Mouse (Mus musculus) forebrain, embryonic 11.5 days (tissue): ENCODE results near the gene Atxn1. TPM values are rescaled to one million over a fixed set of nuclear protein-coding genes. Genes with fewer than 3 reads are reported as not detected.

Experiments
- ATAC-seq: fragments of 200-750 bp; cut with Nextera tagmentation; replicated peaks from 2 replicates; pipeline ENCODE4 v1.8.0; 2017; ENCODE audit warnings: moderate TSS enrichment; ENCODE audit not compliant: low FRiP score
- DNase-seq: peaks from one replicate; pipeline ENCODE4 v3.0.0-alpha.2; 2017; ENCODE audit warnings: low spot score
- H3K27ac ChIP-seq: fragments of 300-500 bp; sonication (generic); 2 replicates; pipeline ENCODE4 v1.5.1; 2014; ENCODE audit warnings: low read depth, low read length
- H3K27me3 ChIP-seq: fragments of 300-500 bp; sonication (generic); 2 replicates; pipeline ENCODE4 v1.6.1; 2014; ENCODE audit warnings: mild to moderate bottlenecking, low read length, mixed read lengths; ENCODE audit not compliant: control insufficient read depth, insufficient read depth
- H3K36me3 ChIP-seq: fragments of 300-500 bp; sonication (generic); 2 replicates; pipeline ENCODE4 v1.6.1; 2014; ENCODE audit warnings: mild to moderate bottlenecking, low read length, moderate library complexity, mixed read lengths; ENCODE audit not compliant: control insufficient read depth, insufficient read depth
- H3K4me1 ChIP-seq: fragments of 300-500 bp; sonication (generic); replicated peaks from 2 replicates; pipeline ENCODE4 v1.6.1; 2014; ENCODE audit warnings: low read length, mixed read lengths; ENCODE audit not compliant: control insufficient read depth, insufficient read depth
- H3K4me2 ChIP-seq: fragments of 300-500 bp; sonication (generic); 2 replicates; pipeline ENCODE4 v1.6.1; 2014; ENCODE audit warnings: low read depth, mild to moderate bottlenecking, low read length, moderate library complexity, mixed read lengths; ENCODE audit not compliant: severe bottlenecking
- H3K4me3 ChIP-seq: fragments of 300-500 bp; sonication (generic); 2 replicates; pipeline ENCODE4 v1.5.1; 2014; ENCODE audit warnings: low read depth, low read length
- H3K9ac ChIP-seq: fragments of 300-500 bp; sonication (generic); 2 replicates; pipeline ENCODE4 v1.6.1; 2014; ENCODE audit warnings: low read length
- H3K9me3 ChIP-seq: fragments of 300-500 bp; sonication (generic); 2 replicates; pipeline ENCODE4 v1.6.1; 2016; ENCODE audit warnings: low read length, mixed read lengths; ENCODE audit not compliant: control insufficient read depth
- WGBS: fragments of 180-500 bp; shearing (Covaris S2); extraction: QIAGEN DNeasy Blood & Tissue Kit; methylation state at CpG from one replicate; pipeline ENCODE4 v1.1.7; 2014; 5-methylcytosine and 5-hydroxymethylcytosine counted together
- polyA plus RNA-seq: library from polyadenylated mRNA; unstranded; fragments of >200 nt; fragmentation: Nextera tagmentation; extraction: Ambion mirVana; gene quantifications from 2 replicates; pipeline ENCODE4 v1.2.1, GENCODE M21; 2014

The Atxn1 gene
- polyA plus RNA-seq, 1 experiment from 2014 or later = 3.3 TPM

DNA sequence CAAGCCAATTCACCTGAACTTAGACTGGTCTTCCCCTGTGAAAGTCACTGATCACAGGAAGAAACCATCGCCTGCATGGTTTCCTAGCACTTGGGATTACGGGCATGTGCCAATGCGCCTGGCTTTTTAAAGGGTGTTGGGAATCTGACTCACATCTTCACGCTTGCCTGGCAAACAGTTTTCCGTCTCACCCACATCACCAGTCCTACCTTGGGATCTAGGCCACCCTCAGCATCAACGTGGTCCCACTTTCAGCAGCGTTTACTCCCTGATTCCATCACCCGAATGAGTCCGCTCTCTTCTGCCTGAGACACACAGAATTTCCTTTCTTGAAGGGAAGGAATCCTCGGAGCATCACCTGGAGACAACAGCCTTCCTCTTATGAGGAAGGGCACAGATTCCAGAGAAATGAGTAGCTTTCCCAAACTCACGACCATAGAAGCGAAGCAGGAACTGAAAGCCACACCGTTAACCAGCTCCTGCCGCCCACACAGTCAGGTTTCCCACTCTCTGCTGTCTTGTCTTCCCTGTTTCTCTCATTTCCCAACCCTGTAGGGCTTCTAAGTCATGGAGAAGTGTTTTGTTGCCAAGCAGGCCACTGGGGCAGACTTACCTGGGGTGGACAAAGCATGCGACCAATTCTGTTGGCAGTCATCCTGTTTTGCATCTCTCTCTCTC is 128.3 kb downstream of the Atxn1 start:
- no peak overlapping the region for H3K4me3 ChIP-seq
- ATAC-seq = no peak
- no peaks in the 10 kb centered on the region for H3K36me3 ChIP-seq
- DNase-seq = no peak
- no peak overlapping the region for H3K9ac ChIP-seq
- no peaks in the 10 kb centered on the region for H3K27me3 ChIP-seq
- no peaks in the 10 kb centered on the region for H3K4me1 ChIP-seq
- H3K27ac ChIP-seq = no peak overlapping the region
- no peaks in the 10 kb centered on the region for H3K9me3 ChIP-seq
- no peak overlapping the region for H3K4me2 ChIP-seq
- 92% methylated on average over 15 of the region's 15 CpGs for WGBS

GRCm38 (mm10) chr13:45834300-45834699 is 130.5 kb downstream of the Atxn1 start:
- ATAC-seq = no peak

GRCm38 (mm10) chr13:45832695-45833350 is 132.0 kb downstream of the Atxn1 start:
- H3K4me2 ChIP-seq = no peak overlapping the region
- no peak overlapping the region for H3K4me3 ChIP-seq
- H3K36me3 ChIP-seq = no peaks in the 10 kb centered on the region
- WGBS = 88% methylated on average over 11 of the region's 11 CpGs
- H3K27ac ChIP-seq = no peak overlapping the region
- no peak overlapping the region for H3K9ac ChIP-seq
- no peaks in the 10 kb centered on the region for H3K4me1 ChIP-seq
- ATAC-seq = no peak
- no peak for DNase-seq
- H3K27me3 ChIP-seq = no peaks in the 10 kb centered on the region
- no peaks in the 10 kb centered on the region for H3K9me3 ChIP-seq

More at GRCm38 (mm10) chr13:45834300-45834699, 130.5 kb downstream of the Atxn1 start:
- no peak overlapping the region for H3K4me2 ChIP-seq
- WGBS = 84% methylated on average over 2 of the region's 2 CpGs
- no peak overlapping the region for H3K4me3 ChIP-seq
- no peaks in the 10 kb centered on the region for H3K27me3 ChIP-seq
- no peaks in the 10 kb centered on the region for H3K9me3 ChIP-seq
- DNase-seq = no peak
- H3K36me3 ChIP-seq = no peaks in the 10 kb centered on the region
- H3K4me1 ChIP-seq = no peaks in the 10 kb centered on the region
- H3K9ac ChIP-seq = no peak overlapping the region
- no peak overlapping the region for H3K27ac ChIP-seq

DNA sequence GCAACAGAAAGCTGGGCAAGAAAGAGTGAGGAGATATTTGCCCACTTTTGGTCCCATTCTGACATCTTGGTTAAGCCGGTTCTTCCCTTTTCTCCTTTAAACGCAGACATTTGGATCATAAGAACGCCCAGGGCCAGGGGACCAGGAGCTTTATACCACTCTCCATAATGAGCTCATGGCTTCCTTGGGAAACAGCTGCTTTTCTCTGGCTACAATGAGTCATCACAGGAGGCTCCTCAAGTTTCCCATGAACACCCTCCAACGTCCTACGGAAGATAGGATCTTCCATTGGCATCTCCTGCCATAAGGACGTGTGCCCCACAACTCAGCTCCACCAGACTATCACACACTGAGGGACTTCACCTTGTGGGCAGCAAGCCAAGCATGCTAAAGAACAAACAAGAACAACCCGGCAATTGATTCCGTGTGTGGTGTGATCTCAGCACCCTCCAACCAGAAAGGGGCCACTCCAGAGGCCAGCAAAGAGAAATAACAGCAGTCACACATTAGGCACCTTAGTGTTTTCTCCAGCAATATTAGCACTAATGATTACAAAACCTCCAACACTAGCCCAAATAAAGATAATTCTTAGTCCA is 135.4 kb downstream of the Atxn1 start:
- WGBS = 93% methylated on average over 8 of the region's 8 CpGs
- no peaks in the 10 kb centered on the region for H3K36me3 ChIP-seq
- no peaks in the 10 kb centered on the region for H3K4me1 ChIP-seq
- no peak overlapping the region for H3K4me3 ChIP-seq
- no peak overlapping the region for H3K27ac ChIP-seq
- ATAC-seq = no peak
- H3K9ac ChIP-seq = no peak overlapping the region
- H3K4me2 ChIP-seq = no peak overlapping the region
- H3K27me3 ChIP-seq = no peaks in the 10 kb centered on the region
- DNase-seq = no peak
- H3K9me3 ChIP-seq = no peaks in the 10 kb centered on the region

GRCm38 (mm10) chr13:45828035-45828434 is 136.8 kb downstream of the Atxn1 start:
- H3K4me1 ChIP-seq = no peaks in the 10 kb centered on the region
- H3K4me2 ChIP-seq = no peak overlapping the region
- H3K9me3 ChIP-seq = no peaks in the 10 kb centered on the region
- H3K36me3 ChIP-seq = no peaks in the 10 kb centered on the region
- 90% methylated on average over 7 of the region's 7 CpGs for WGBS
- H3K27me3 ChIP-seq = no peaks in the 10 kb centered on the region
- ATAC-seq (no peak), DNase-seq (no peak)
- H3K9ac ChIP-seq = no peak overlapping the region
- no peak overlapping the region for H3K27ac ChIP-seq
- no peak overlapping the region for H3K4me3 ChIP-seq

DNA sequence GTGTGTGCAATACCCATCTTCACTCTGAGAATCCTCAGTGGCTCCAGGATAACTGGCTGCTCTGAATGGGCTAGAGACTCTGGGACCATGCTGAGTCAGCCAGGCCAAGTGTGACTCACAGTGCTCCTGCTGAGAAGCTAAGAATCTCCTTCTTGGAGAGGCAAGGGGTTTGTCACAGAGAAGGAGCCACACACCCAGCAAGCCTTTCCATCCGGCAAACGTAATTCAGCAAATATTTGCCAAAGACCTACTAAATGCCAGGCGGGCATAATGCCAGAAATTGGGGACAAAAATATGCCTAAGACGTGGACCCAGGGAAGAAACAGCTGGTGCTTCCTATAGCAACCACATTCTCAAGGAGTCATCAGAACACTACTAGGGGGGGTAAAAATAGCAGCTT is 137.2 kb downstream of the Atxn1 start:
- H3K27ac ChIP-seq = no peak overlapping the region
- no peak overlapping the region for H3K9ac ChIP-seq
- H3K4me1 ChIP-seq = no peaks in the 10 kb centered on the region
- H3K27me3 ChIP-seq = no peaks in the 10 kb centered on the region
- WGBS = 72% methylated on average over 4 of the region's 4 CpGs
- H3K4me3 ChIP-seq = no peak overlapping the region
- no peak for DNase-seq
- H3K4me2 ChIP-seq = no peak overlapping the region
- no peaks in the 10 kb centered on the region for H3K9me3 ChIP-seq
- no peaks in the 10 kb centered on the region for H3K36me3 ChIP-seq
- no peak for ATAC-seq

DNA sequence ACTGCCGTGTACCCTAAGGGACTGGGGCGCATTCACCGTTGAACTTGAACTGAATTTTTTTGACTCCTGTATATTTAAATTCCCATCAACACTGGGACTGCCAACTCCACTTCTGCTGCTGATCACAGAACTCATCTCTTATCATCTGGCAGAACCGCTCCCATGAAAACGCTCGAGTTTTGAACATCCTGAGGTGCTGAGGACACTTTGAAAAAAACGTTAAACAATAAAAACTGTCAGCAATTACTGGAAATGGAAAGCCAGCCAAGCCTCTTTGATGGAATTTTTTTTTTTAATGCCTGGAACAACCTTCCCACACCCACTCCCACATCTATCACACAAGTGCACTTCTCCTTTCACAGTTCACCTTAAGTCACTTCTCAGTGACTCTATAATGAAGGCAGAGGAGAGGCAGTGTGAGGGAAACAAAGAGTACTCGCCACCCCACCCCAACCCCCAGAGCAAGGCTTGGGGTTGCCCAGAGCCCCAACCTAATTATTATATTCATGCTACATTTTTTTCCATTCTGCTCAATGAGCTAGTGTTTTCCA is 137.7 kb downstream of the Atxn1 start:
- WGBS = 91% methylated on average over 8 of the region's 8 CpGs
- Histone ChIP-seq H3K4me3 (no peak overlapping the region), H3K9me3 (no peaks in the 10 kb centered on the region), H3K4me1 (no peaks in the 10 kb centered on the region), H3K27ac (no peak overlapping the region), H3K27me3 (no peaks in the 10 kb centered on the region), H3K9ac (no peak overlapping the region), H3K36me3 (no peaks in the 10 kb centered on the region), H3K4me2 (no peak overlapping the region)
- ATAC-seq (no peak), DNase-seq (no peak)

DNA sequence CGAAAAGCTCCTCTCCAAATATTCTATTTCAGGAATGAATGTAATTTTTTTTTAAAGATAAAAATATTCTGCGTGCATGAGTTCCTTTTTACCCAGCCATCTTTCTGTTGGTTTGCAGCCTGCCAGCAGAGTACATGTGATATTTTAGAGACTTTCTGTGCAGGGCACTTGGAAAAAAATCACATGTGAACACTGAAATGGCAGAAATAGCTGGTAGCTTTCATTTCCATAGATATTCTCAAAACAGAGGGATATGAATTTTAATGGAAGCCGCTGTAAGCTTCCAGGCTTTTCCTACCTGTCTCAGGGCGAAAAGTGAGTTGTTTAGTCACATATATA is 142.3 kb downstream of the Atxn1 start:
- Histone ChIP-seq H3K36me3 (no peaks in the 10 kb centered on the region), H3K27ac (no peak overlapping the region), H3K27me3 (no peaks in the 10 kb centered on the region), H3K4me2 (no peak overlapping the region), H3K9ac (no peak overlapping the region), H3K4me3 (no peak overlapping the region), H3K4me1 (no peaks in the 10 kb centered on the region), H3K9me3 (no peaks in the 10 kb centered on the region)
- 92% methylated on average over 4 of the region's 4 CpGs for WGBS
- ATAC-seq (no peak), DNase-seq (no peak)
